Comparison of ENCODE assay signal across 20 mouse cellular contexts in genomic region chr3:115681184-115681583, GRCm38 (mm10). TPM values are rescaled to one million over a fixed set of nuclear protein-coding genes. Genes with fewer than 3 reads are reported as not detected.
DNase-seq lines count a peak whose midpoint lies in the region; ATAC-seq and TF ChIP-seq lines count a peak whose summit lies in the region.
"Had no signal": no experiment of that assay in that cellular context is flagged by ENCODE, and none has a peak within 500 bp of the region (broad histone marks: within the 10 kb centered on the region; RNA-seq: fewer than 3 reads in every experiment).

No protein-coding gene starts in this region.

- no peak overlapping the region for H3K9ac ChIP-seq in forebrain, embryonic 15.5 days (replicated peaks)
- H3K9ac ChIP-seq: embryonic facial prominence, embryonic 13.5 days; forebrain, embryonic 12.5 days; forebrain, postnatal 0 days; heart, embryonic 15.5 days; hindbrain, embryonic 15.5 days had no signal

- peak; percentile 53 for ATAC-seq in common myeloid progenitor, adult 5-6 weeks (replicated peaks; ENCODE audit: low read depth, poor library complexity, severe bottlenecking)
- no peak for ATAC-seq in forebrain, embryonic 15.5 days (replicated peaks)
- ATAC-seq: forebrain, postnatal 0 days; intestine, postnatal 0 days had no signal

- no peaks in the 10 kb centered on the region for H3K27me3 ChIP-seq in spleen, adult 2 months (ENCODE audit: control insufficient read depth, insufficient read depth, low read length)
- no peaks in the 10 kb centered on the region for H3K27me3 ChIP-seq in forebrain, embryonic 15.5 days
- H3K27me3 ChIP-seq: embryonic facial prominence, embryonic 13.5 days; forebrain, embryonic 12.5 days; heart, embryonic 15.5 days; hindbrain, embryonic 15.5 days had no signal

- H3K27ac ChIP-seq in spleen, adult 2 months (ENCODE audit: insufficient read depth, low read length) = peak overlapping the region; percentile 79
- H3K27ac ChIP-seq in forebrain, embryonic 15.5 days (replicated peaks) = no peak overlapping the region
- H3K27ac ChIP-seq: embryonic facial prominence, embryonic 13.5 days; forebrain, embryonic 12.5 days; gastrocnemius, adult 2 months; heart, embryonic 15.5 days; hindbrain, embryonic 15.5 days had no signal

- no peak for TF ChIP-seq CTCF in spleen, adult 2 months (IDR thresholded peaks at IDR 0.05; ENCODE audit: extremely low read depth, insufficient read depth, insufficient read length, insufficient replicate concordance)

- DNase-seq in spleen, adult 2 months (ENCODE audit: low read depth in 1 of 2, low spot score in 2 of 2) = peak in 1 of 2 experiments; percentile 73
- no peak for DNase-seq in spleen, postnatal 10 days (ENCODE audit: low spot score in 2 of 2)
- peak; percentile 54 to 67 for DNase-seq in B cell, adult 2 months
- no peak for DNase-seq in cerebellum, postnatal 14 days
- no peak for DNase-seq in frontal cortex, postnatal 10 days (ENCODE audit: low spot score in 2 of 2)
- DNase-seq: adrenal gland, adult 2 months; adrenal gland, postnatal 25 days; cerebellum, adult 8-10 months; cerebellum, postnatal 25 days; forebrain, postnatal 0 days; gastrocnemius, adult 2 months; gastrocnemius, postnatal 25 days had no signal

- H3K36me3 ChIP-seq in spleen, adult 2 months (ENCODE audit: control insufficient read depth, insufficient read depth, low read length) = no peaks in the 10 kb centered on the region
- H3K36me3 ChIP-seq in forebrain, embryonic 15.5 days = no peaks in the 10 kb centered on the region
- H3K36me3 ChIP-seq: embryonic facial prominence, embryonic 13.5 days; forebrain, embryonic 12.5 days; heart, embryonic 15.5 days; hindbrain, embryonic 15.5 days had no signal

- WGBS in spleen, adult 2 months = 65% methylated on average over 1 of the region's 1 CpGs
- WGBS in forebrain, embryonic 15.5 days = 94% methylated on average over 1 of the region's 1 CpGs

- no peak for TF ChIP-seq POLR2A in spleen, adult 2 months (IDR thresholded peaks at IDR 0.05; ENCODE audit: low read depth, low read length)

- H3K4me1 ChIP-seq in spleen, adult 2 months (ENCODE audit: control insufficient read depth, insufficient read depth, insufficient read length) = peaks cover 29% of the 10 kb centered on the region
- no peaks in the 10 kb centered on the region for H3K4me1 ChIP-seq in forebrain, embryonic 15.5 days
- H3K4me1 ChIP-seq: embryonic facial prominence, embryonic 13.5 days; forebrain, embryonic 12.5 days; hindbrain, embryonic 15.5 days had no signal

- no peaks in the 10 kb centered on the region for H3K9me3 ChIP-seq in forebrain, embryonic 15.5 days
- H3K9me3 ChIP-seq: embryonic facial prominence, embryonic 13.5 days; forebrain, embryonic 12.5 days; heart, embryonic 15.5 days; hindbrain, embryonic 15.5 days had no signal

- H3K4me3 ChIP-seq in spleen, adult 2 months (ENCODE audit: extremely low read depth, insufficient read depth, insufficient read length) = no peak overlapping the region
- no peak overlapping the region for H3K4me3 ChIP-seq in forebrain, embryonic 15.5 days
- H3K4me3 ChIP-seq: embryonic facial prominence, embryonic 13.5 days; forebrain, embryonic 12.5 days; gastrocnemius, adult 2 months; heart, embryonic 15.5 days; hindbrain, embryonic 15.5 days had no signal

- no peak overlapping the region for H3K4me2 ChIP-seq in forebrain, embryonic 15.5 days (replicated peaks)
- H3K4me2 ChIP-seq: embryonic facial prominence, embryonic 13.5 days; forebrain, embryonic 12.5 days; heart, embryonic 11.5 days; heart, embryonic 15.5 days; hindbrain, embryonic 15.5 days had no signal

RNA-seq across cellular contexts. Expression of gene S1pr1, which starts 33.7 kb away (rescaled TPM):
- polyA plus RNA-seq in spleen, adult 2 months (2012; rRNA removed) = 138 and 187 TPM in 2 replicates
- total RNA-seq in common myeloid progenitor, adult 5-6 weeks (2017) = 3.5 and 8.3 TPM in 2 replicates
- polyA plus RNA-seq in forebrain, embryonic 15.5 days (2015; fragmentation: Nextera tagmentation; extraction: Ambion mirVana) = 29.3 TPM in 2 replicates

Comparison
In these comparisons a context has a peak if more than half of its experiments do, and no peak if none do; other contexts are left out.
1. DNase-seq: peak in B cell, adult 2 months (2 of 2); none in spleen, postnatal 10 days (0 of 2), cerebellum, postnatal 14 days (0 of 2) and frontal cortex, postnatal 10 days (0 of 2).